Mouse (Mus musculus) cerebellum, postnatal 36 days (tissue): ENCODE measurements at regions not wholly inside any gene's neighbourhood (a gene's known extent, or its start where the extent isn't known, plus 50 kb on each side); places are given as distances from the start of the nearest gene placed in this dataset.

Experiments used
- DNase-seq, 2 experiments: peaks; one replicate each; pipeline ENCODE4 v3.0.0; 2021 to 2022; ENCODE audit warnings: mixed read lengths in 2 of 2

DNA sequence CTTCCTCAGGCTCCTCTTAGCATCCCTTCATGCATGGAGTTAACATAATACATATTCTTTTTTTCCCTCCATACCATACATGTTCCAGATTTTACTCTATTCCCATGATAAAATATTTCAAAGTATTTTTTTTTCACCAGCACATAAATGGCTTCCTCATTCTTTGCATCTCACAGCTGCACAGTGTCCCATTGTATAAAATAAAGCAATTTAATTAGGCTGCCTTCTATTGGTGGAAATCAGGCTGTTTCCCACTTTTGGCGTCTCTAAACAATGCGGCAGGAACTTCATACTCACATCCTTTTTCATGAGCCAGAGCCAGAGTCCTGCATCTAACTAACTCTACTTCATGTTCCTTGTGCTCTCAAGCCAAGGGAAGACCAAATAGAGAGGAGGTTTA, 54.9 kb upstream of the Akap13 start:
- DNase-seq: no peak

DNA sequence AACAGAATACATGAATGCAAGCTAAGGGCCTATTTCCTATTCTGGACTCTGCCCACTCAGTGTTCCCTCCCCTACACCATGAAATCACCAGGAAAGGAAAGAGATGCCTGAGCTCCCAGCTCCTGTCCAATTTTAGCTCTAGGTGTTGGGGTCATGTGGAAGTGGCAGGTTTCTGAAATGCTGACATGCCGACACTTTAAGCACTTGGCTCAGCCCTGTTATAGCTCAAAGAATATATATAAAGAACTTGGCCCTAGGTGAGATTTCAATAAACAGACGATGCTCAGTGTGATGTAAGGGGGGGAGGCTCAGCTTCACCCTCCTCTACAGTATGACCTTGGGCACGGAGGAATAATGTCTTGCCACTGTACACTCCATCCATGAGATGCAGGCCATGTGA, 50.4 kb upstream of the Akap13 start:
- no peak for DNase-seq
